Mouse (Mus musculus) olfactory bulb, adult 2 months (tissue): ENCODE measurements around the gene Gm49378.
A peak's percentile ranks its signal among the peaks of the same experiment; 100 is the strongest.

Source experiments
- CTCF ChIP-seq: fragments of 200-500 bp; IDR thresholded peaks from 2 replicates; pipeline ENCODE4 v1.5.1; 2012; ENCODE audit warnings: low read depth, mild to moderate bottlenecking, low read length, moderate library complexity; ENCODE audit not compliant: insufficient read depth
- POLR2A ChIP-seq: fragments of 200-500 bp; IDR thresholded peaks from 2 replicates; pipeline ENCODE4 v1.6.1; 2012; ENCODE audit warnings: mild to moderate bottlenecking, low read depth, low read length, moderate library complexity; ENCODE audit not compliant: insufficient read depth

- TF ChIP-seq POLR2A (peak; percentile 59; the same call in 1 of the 2 replicates), CTCF (no peak)
Measured at GRCm38 (mm10) chr14:55635523-55636007, 2.1 kb downstream of the Gm49378 start, which contains the start of gene Ipo4.
